Mouse (Mus musculus): ENCODE measurements around the gene Prkrip1.

Prkrip1 gene

DNA sequence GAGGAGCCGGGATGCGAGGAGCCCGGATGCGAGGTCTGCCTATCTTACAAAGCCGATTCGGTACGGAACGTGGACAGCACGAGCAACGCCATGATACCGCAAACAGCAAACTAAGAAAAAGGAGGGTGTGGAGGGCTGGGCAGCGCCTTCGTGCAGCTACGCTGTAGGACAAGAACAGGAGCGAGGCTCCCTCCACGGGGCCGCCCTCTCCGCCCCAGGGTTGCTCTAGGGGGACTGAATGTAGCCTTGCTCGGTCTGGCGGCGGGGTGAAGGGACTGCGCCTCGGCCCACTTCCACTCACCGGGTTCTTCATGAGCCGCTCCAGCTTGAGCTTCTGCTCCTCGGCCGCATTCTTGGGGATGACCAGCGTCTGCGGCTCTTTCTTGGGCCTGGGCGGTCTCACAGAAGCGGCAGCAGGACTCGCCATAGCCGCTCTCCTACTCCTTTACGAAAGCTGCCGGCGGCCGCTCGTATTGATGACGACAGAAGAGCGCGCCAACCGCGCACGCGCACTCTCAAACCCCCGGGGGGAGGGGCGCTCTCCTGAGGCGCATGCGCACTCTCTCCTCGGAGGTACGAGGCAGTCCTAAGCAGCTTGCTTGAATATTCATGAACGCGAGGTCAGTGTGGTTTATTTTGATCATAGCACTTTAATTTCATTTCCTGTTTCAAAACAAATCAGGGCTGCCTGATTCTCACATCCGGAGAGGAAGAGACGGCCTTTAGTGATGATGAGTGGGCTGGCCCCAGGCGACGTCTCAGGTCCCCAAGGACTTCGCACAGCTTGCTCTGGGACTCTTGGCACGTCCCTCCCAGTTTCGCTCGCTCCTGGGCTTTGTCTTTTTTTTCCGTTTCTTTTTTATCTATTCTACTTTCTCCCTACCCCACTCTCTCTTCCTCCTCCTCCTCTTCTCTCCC, at the start of gene Prkrip1:
Prkrip1 (minus strand) TSS at position 490 of the 918 bp plus-strand sequence.
- peak; percentile 85 to 91 for DNase-seq (ENCODE audit: low spot score in 2 of 2)

DNA sequence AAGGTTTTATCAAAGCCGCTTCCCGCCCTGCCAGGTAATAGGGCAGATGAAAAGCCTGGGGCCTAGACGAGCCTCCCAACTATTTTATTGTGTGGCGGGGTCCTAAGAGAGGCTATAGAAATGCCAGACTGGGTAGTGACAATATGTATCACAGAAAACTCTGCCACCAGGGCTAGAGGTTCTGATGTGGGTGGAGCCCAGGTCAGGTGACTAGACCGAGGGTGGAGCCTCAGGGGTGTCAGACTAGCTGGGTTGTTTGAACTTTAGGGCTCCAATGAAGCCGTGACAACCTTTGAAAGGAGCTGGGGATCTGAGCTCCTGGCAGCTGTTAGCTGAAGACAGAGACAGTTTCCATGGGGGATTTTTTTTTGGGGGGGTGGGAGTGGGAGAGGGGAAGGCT, 49.7 kb upstream of the Prkrip1 start:
- no peak for DNase-seq (ENCODE audit: low spot score in 2 of 2)

DNA sequence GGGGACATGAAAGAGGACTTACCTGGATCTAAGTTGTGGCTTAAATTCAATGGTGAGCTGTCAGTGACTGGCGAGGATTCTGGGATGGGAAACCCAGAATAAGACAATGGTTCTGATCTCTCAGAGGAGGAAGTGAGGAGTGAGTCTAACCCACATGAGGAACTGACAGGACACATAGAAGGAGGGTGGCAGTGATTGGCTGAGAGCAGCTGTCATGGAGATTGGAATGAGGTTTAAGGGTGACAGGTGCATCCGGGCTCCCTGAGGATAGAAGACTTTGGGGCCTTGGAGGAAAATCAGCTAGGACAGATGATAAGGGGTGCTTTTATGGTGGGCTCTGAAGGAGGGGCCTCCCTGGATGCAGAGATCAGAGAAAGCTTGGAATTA, 47.7 kb upstream of the Prkrip1 start, which contains the start of gene Sh2b2:
Sh2b2 (minus strand) TSS at position 105 of the 387 bp plus-strand sequence.
- DNase-seq (ENCODE audit: low spot score in 2 of 2) = no peak

DNA sequence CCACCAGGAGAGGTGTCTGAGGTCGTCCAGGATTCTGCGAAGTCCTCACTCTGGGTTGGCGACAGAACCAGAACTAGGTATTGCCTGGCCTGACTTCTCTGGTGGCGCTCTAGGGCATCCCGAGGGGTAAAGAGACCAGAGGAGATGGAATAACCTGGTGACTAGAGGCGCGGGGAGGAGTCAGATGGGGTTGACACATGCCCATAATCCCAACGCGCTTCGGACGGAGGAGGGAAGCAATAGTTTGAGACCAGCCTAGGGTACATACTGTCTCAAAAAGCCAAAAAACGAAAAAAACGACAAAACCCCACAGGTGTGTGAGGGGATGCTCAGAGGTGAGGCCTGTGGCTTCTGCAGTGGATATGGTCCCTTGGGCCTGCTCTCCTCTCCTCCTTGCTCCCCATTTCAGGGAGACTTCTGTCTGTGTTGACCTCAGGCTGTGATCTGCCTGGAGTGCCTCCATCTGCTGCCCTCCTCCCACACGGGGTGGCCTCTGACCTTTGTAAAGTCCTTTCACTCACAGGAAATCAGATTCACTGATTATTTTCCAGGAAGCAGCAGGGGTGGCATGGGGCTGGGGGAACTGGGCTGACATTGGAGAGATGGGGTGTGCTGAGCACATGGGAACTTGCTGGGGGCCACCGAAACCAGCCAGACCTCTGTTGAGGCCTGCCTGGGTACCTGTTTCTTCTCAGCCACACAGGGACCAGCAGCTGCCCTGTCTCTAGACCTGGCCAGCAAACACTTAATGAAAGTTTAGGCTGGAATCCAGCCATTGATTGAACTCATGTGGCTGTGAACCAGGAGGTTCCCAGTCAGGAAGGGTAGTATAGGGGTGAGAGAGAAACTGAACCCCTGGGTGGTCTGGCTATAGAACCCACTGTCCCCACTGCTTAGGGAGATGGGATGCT, 47.0 kb upstream of the Prkrip1 start:
- no peak for DNase-seq (ENCODE audit: low spot score in 2 of 2)

DNA sequence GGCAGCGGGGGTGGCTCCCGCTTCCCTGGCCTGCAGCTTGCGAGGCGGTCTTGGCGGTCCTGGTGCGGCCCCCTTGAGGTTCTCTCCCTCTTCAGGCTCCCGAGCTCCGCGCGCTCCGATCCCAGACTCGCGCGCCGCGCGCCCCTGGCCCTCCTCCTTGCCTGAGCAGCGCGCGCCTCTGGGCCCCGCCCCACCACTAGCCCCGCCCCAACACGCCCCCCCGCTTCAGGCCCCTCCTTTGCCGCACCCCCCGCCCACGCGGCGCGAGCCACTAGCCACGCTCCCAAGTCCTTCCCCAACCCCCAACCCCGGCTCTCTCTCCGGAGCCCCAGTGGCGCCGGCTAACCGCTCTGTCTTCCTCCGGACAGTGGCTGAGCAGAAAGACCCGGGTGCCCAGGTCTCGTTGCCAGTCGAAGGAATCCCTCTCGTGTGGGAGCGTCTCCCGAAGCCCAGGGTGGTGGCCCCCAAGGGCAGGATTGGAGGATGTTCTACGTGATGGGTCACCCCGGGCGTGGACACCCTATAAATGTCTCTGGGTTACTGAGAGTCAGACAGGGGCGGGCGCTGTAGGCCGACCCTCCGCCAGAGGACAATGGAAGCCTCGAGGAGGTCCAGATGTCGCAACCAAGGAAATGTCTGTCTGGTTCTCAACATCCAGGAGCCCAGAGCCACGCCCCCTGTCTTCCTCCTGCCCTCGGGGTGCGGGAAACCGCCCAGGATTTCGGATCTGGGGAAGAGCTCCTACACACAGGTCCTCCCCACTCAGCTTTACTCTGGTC, 46.2 kb upstream of the Prkrip1 start:
- peak; percentile 70 to 74 for DNase-seq (ENCODE audit: low spot score in 2 of 2)

DNA sequence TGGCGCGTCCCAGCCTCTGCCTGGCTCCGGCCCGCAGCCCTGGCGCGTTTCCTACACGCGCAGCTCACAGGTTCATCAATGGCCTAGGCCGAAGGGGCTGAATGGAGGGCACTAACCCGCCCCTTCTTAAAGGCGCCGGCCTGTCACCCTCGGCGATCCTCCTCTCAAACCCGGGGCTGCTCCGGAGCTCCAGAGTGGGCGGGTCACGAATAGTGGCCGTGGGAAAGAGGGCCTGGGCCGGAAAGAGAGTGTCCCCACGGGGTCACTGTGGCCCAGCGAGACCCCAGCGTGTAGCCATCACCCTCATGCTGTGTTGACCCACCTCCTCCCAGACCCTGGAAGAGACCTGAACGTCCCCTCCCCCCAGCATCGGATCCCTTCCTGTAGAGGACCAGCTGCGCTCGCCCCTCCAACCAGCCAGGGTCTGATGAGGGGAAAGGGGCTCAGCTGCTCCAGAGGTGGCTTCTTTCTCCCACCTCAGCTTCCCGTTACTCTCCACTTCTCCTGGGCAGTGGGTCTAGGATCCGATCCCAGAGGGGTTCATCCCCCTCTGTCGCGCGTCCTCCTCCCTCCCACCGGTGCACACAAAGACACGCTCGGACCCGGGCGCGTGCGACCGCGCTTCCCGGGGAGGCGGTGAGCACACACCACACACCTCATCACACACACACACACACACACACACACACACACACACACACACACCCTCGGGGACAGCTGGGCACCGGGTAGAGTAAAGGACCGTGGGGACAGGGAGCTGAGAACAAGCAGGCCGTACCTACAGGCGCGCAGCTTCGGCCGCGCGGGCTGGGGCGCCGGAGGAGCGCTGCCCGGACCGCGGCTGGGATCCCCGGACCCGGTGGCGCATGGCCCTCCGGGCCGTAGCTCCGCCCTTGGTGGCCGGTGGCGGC, 45.3 kb upstream of the Prkrip1 start:
- DNase-seq (ENCODE audit: low spot score in 2 of 2) = no peak

DNA sequence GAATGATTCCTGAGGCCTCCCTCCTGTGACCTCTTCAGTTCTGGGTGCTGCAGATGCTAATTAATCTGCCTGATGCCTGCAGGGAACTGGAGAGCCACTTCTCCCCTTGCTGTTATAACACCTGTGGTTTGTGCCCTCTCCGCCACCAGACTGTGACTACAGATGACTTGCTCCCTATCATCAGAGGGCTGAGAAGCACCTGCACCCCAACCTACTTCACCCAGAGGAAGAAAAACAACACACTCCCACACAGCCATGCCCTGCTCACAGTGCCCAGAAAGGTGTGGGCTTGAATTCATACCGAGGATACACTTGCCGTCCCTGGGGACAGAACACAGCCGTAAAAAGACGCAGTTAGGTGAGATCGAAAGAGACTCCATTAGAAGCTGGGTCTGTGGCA, 42.4 kb upstream of the Prkrip1 start:
- no peak for DNase-seq (ENCODE audit: low spot score in 2 of 2)

DNA sequence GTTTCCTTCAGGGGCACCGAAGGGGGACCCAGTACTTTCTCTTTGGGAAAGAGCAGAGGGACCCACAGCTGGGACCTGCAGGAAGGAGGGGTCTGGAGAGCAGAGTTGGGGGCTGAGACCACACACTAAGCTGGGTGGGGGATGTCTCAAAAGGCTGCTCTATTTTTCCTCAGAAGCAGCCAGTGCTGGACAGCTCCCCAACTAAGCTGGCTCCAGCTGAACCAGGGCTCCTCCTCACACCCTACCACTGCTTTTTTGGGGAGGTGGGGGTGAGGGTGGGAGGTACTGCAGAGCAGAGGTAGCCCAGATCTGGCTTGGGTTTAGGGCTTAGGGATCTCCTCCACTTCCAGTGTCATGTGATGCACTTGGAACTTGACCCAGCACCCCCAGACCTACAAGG, 41.6 kb upstream of the Prkrip1 start:
- DNase-seq (ENCODE audit: low spot score in 2 of 2) = no peak

DNA sequence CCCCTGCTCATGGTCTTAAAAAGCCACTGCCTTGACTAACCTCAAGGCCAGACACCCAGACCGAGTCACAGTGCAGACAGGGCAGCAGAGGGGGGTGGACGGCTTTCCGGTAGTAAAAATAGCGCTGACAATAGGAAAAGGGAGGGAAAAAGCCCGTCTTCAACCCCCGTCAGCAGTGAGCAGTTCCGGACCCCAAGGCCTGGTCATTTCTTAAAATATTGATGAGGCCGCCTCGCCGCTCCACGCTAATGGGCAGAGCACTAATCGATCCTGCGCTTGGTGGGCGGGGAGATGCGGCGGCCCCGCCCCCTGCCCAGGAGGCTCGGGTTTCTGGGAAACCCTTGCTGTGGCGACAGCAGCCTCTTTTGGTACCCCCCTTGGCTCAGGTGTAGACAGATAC, 38.8 kb upstream of the Prkrip1 start:
- DNase-seq (ENCODE audit: low spot score in 2 of 2) = no peak

DNA sequence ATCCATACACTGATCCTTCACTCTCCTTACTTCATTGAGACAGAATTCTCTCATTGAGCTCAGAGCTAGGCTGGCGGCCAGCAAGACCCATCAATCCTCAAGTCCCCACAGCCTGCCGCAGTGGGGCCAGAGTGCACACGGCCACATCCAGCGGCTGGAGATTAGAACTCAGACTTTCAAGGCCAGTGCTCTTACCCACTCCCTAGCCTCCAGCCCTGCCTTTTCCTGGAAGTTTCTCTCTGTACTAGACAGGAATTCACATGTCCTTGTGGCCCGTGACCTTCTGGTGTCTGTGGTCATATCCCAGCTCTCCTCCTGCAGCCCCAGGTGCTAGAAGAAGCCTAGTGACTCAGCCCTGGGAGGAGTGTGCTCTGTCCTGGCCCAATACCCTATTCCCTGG, 37.8 kb upstream of the Prkrip1 start:
- no peak for DNase-seq (ENCODE audit: low spot score in 2 of 2)

DNA sequence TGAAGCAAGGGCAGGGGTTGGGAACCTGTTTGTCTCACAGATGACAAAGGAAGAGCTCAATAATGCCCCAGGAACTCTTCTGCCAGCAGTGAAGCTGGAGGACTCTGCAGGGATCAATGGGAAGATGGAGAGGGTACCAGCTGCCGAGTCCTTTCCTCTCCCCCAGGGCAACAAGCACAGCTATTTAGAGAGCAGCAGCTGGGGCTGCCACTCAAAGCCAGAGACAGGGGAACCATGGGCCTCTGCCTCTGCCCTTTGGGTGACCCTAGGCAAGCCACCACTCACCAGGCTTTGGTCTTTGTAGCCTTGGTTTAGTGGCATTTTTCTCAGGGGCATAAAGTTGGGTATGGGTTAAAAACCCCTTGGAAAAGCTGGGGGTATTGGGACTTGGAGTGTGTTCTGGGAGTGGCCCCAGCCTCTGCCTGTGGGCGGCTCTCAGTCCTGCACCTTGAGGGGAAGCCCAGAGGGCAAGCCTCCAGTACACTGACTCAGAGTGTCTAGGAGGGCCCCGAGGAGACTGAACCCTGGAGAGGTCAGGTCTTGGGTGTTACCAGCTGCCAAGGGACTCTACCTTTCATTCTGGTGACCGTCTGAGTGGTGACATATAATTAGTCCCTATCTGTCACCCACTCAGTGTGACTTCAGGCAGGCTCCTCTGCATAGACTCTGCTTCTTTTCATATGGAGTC, 31.7 kb upstream of the Prkrip1 start:
- DNase-seq (ENCODE audit: low spot score in 2 of 2) = no peak

DNA sequence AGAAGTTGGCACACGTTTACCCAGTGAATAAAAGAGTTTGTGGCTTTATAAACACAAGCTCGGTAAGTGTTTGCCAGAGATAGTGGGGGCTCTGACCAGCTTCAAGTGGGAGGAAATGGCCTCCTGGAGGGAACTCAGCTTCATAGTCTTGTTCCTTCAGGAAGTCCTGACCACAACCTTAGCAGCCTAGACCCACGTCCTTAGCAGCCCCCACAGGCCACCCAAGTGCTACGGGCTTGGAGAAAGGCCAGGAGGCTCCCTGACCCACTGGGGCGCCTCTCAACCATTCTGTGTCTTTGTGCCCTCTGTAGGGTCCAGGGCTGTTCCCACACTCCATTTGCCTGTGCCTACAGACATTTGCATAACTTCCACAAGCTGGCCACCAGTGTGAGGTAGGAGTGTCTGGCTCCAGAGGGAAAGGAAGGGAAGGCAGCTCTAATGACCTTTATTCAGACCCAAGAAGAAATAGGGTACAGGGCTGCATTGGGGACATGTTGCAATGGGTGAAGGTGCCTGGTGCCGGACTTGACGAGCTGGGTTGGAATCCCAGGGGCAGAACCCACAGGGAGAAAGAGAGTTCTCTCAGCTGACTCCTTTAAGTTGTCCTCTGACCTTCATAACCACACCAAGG, 27.6 kb upstream of the Prkrip1 start:
- DNase-seq (ENCODE audit: low spot score in 2 of 2) = no peak

DNA sequence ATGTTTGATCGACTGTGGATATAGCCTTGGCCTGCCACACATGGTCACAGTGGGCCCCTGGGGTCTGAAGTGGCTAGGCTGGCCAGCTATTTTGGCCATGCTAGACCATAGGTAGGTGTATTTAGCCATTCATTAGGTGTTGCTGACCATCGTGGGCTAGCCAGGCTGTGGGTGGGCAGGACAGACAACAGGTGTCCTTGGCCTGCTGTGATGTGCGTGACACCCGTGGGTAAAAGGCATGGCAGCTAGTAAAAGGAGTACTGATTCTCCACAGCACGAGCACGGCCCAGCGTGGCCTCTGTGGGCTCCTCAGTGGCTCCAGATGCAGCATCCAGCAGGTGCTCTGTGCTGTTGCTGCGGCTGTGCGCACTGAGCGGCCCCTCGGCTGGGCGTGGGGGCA, 19.8 kb upstream of the Prkrip1 start:
- DNase-seq (ENCODE audit: low spot score in 2 of 2) = no peak

DNA sequence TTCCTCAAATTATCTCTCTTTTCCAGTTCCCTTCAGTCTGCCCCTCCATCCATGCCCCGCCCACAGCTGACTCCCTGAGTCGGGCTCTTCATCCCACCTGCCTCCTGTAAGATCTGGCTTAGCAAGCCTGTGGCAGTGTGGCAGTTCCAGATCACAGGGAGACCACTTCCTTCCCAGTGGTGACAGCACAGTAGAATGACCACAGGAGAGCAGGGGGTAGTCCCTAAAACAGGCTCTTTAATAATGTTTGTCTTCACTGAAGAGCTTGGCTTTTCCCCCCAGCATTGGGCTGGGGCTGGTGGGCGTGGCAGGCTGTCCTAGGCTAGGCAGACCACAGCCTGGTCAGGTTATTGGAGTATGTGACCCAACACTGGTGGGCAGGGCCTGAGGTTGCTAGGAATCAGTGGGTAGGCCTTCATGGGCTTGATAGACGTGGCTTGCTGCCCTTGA, 19.2 kb upstream of the Prkrip1 start:
- DNase-seq (ENCODE audit: low spot score in 2 of 2) = no peak

DNA sequence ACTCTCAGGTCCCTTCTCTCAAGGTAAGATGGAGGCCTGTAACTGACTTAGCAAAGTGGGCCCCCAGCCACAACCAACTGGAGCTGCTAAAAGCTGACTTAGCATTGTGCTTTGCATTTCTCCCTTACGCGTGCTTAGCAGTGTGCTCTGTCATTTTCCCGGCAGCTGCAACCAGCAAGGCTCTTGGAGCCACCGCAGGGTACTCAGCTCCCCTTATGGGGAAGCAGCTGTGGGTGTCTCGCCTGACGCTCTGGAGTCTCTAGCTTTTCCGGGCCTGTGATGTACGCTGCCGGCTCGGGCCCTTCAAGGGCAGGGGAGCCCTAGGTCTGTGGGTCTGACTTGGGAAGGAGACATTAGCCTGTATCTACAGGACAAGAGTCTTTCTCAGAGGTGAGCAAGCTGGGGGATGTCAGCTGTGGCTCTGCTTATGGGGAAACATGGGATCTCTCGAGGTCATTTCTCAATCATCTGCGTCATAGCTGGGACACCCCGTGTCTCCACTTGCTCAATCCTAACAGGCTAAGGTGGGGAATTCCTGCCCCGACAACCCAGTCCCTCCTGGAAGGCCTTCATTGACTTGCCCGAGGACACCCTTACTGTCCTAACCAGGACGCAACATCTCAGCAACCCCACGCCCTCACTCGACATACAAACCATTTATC, 18.4 kb upstream of the Prkrip1 start:
- no peak for DNase-seq (ENCODE audit: low spot score in 2 of 2)

DNA sequence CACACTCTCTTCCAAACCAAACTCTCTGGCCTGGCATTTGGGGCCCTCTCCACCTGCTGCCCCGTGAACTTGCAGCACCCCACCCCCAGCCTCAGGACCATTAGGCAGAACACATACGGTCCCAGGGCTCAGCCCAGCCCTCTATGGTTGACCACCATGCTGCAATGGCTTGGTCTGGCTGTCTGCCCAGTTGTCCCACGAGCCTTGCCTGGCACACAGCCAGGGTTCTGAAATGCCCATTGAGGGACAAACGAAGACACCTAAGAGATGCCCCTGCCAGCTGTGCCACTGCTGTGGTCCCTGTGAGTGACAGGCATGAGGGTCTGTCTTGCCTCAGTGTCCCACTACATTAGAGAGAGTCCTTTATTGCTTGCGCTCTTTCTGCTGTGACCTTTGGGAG, 17.2 kb upstream of the Prkrip1 start:
- DNase-seq (ENCODE audit: low spot score in 2 of 2) = no peak

DNA sequence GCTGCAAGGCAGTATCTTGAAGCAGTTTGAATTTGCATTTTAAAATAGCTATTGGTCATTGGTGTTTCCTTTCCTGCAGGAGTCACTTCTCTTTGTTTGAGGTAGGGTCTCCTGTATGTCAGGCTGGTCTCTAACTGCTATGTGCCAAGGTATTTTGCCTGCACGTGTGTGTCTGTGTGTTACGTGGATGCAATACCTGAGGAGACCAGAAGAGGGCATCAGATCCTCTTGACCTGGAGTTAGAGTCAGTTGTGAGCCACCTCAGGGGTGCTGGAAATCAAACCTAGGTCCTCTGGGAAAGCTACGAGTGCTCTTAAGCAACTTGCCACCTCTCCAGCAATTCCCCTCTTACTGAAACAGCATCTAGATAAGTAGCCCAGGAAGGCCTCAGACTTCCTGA, 16.4 kb upstream of the Prkrip1 start:
- no peak for DNase-seq (ENCODE audit: low spot score in 2 of 2)

DNA sequence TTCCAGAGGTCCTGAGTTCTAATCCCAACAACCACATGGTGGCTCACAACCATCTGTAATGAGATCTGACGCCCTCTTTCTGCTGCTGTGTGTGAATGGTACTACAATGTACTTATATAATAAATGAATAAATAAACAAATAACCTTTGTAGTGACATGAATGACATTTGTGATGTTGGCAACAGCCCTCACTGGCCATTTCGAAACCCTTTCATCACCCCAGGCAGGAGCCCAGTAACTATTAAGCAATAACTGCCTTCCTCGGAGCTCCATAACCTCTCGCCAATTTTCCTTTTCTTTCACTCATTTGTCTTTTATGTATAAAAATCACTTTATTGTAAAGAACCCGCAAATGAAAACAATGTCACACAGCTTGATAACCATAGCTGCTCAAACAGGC, 15.0 kb upstream of the Prkrip1 start:
- no peak for DNase-seq (ENCODE audit: low spot score in 2 of 2)

DNA sequence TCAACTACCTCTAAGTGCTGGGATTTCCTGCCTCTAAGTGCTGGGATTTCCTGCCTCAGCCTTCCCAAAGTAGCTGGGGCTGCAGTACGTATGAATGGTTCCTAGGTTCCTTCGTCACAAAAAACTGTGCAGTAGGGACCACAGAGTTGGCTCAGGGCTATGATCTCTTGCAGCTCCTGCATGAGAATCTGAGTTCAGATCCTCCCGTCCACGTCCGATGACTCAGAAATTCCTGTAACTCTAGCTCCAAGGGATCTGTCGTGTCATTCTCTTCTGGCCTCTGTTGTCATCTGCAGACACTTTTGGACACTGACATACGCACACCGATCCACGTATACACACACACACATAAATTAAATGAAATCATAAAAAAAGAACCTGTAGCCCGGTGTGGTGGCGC, 14.0 kb upstream of the Prkrip1 start:
- no peak for DNase-seq (ENCODE audit: low spot score in 2 of 2)
